Mouse (Mus musculus) liver, adult 2 months (tissue): ENCODE results near the gene Flnb. TPM values are rescaled to one million over a fixed set of nuclear protein-coding genes. Genes with fewer than 3 reads are reported as not detected.

ENCODE experiments used
- DNase-seq: peaks from one replicate; pipeline ENCODE4 v3.0.0-alpha.2; 2011; ENCODE audit warnings: low read depth, low spot score; ENCODE audit errors: extremely low read depth
- H3K27ac ChIP-seq: fragments of 200-500 bp; replicated peaks from 2 replicates; pipeline ENCODE4 v1.5.1; 2012; ENCODE audit warnings: low read depth, mild to moderate bottlenecking, control low read depth, inconsistent platforms, low read length; ENCODE audit not compliant: insufficient read depth
- H3K27me3 ChIP-seq: fragments of 200-500 bp; 2 replicates; pipeline ENCODE4 v1.6.1; 2012; ENCODE audit warnings: mild to moderate bottlenecking, moderate library complexity, low read length, inconsistent platforms; ENCODE audit not compliant: control insufficient read depth, insufficient read depth
- H3K36me3 ChIP-seq: fragments of 200-500 bp; 2 replicates; pipeline ENCODE4 v1.6.1; 2012; ENCODE audit warnings: low read length, inconsistent platforms; ENCODE audit not compliant: control insufficient read depth, insufficient read depth
- H3K4me1 ChIP-seq: fragments of 200-500 bp; 2 replicates; pipeline ENCODE4 v1.6.1; 2011; ENCODE audit warnings: low read length; ENCODE audit not compliant: control insufficient read depth, insufficient read depth
- H3K4me3 ChIP-seq: fragments of 200-500 bp; 2 replicates; pipeline ENCODE4 v1.5.1; 2011; ENCODE audit warnings: low read depth, mild to moderate bottlenecking, control low read depth, low read length, moderate library complexity; ENCODE audit not compliant: insufficient read depth
- H3K79me2 ChIP-seq: fragments of 200-500 bp; 2 replicates; pipeline ENCODE4 v1.6.1; 2012; ENCODE audit warnings: inconsistent platforms, mild to moderate bottlenecking, low read length, moderate library complexity; ENCODE audit not compliant: control insufficient read depth, insufficient read depth
- H3K9ac ChIP-seq: fragments of 200-500 bp; 2 replicates; pipeline ENCODE4 v1.6.1; 2012; ENCODE audit warnings: low read depth, mild to moderate bottlenecking, control low read depth, inconsistent platforms, low read length
- CTCF ChIP-seq: fragments of 200-500 bp; IDR thresholded peaks from 2 replicates; pipeline ENCODE4 v1.5.1; 2011; ENCODE audit warnings: low read depth, low read length, control low read depth
- POLR2A ChIP-seq: fragments of 200-500 bp; IDR thresholded peaks from 2 replicates; pipeline ENCODE4 v1.6.1; 2011; ENCODE audit warnings: low read length, control low read depth; ENCODE audit not compliant: insufficient read depth; ENCODE audit errors: extremely low read depth
- WGBS: fragments of 180-500 bp; shearing (Covaris S2); methylation state at CpG from one replicate; pipeline ENCODE4 v1.1.7; 2018; 5-methylcytosine and 5-hydroxymethylcytosine counted together
- polyA plus RNA-seq: library from polyadenylated mRNA; depleted of rRNA; stranded (reverse); fragments of >200 nt; gene quantifications from 2 replicates; pipeline ENCODE4 v1.2.3, GENCODE M21; 2012
- total RNA-seq: library from RNA; depleted of rRNA; stranded (reverse); fragments of >200 nt; gene quantifications from 2 replicates; pipeline ENCODE4 v1.2.3, GENCODE M21; 2014

Flnb gene
- total and polyA plus RNA-seq, 2 experiments, result 15.9 to 27.8 TPM

DNA sequence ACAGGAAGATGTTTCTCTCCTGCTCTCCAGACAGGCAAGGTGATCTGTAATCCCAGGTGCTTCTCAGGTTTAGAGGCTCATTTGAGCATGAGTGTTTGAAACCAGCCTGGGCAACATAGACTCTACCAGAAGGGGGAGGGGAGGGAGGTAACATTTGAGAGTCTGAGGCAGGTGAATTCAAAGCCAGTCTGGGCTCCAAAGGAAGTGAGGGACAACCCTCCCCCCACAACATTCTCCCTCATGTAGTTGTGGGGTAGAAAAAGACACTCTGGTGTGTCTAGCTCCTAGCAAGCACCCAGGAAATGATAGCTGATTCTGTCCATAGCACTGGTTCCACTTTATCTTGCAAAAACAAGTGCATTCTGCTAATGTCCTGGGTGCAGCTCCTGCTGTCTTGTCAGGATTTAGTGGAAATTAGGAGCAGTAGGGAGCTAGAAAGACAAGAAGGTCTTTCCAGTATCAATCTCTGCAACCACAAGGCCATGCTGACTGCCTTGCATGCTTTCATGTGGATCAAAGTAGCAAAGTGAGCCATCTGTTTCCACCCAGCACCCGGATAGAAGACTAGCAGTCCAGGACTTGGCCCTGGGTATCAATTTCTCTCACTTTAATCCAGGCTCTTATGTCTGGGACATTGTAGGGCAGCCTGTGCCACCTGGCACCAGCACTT, 14.1 kb downstream of the Flnb start:
- H3K9ac ChIP-seq, result no peak overlapping the region

DNA sequence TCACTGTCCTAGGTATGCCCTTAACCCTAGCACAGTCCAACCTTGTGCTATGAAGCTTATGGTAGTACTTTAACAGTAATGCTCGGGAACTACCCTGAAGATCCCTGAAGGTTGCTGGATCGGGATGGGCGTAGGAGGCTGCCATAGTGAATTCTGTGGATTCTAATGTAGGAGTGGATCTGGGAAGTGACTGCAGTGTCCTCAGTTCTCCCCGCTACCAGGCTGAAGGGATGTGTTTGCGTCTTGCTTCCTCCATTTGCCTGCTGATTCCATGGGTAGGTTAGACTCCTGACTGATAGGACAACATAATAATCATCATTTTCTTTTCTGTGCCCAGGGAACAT, 14.7 kb downstream of the Flnb start:
- 95% methylated on average over 5 of the region's 5 CpGs for WGBS
- H3K79me2 ChIP-seq, result peaks cover 62% of the 10 kb centered on the region
- TF ChIP-seq CTCF, result no peak
- TF ChIP-seq POLR2A, result no peak
- no peaks in the 10 kb centered on the region for H3K36me3 ChIP-seq
- H3K4me1 ChIP-seq, result peaks cover 40% of the 10 kb centered on the region
- no peak for DNase-seq
- no peak overlapping the region; the same call in 1 of the 2 replicates for H3K27ac ChIP-seq
- no peaks in the 10 kb centered on the region for H3K27me3 ChIP-seq
- no peak overlapping the region for H3K4me3 ChIP-seq
- H3K9ac ChIP-seq, result no peak overlapping the region

More for the DNA sequence above, 14.1 kb downstream of the Flnb start:
- no peak for DNase-seq
- WGBS, result 10% methylated on average over 1 of the region's 1 CpGs
- TF ChIP-seq POLR2A, result no peak
- no peak for TF ChIP-seq CTCF
- Histone ChIP-seq H3K27me3 (no peaks in the 10 kb centered on the region), H3K79me2 (peaks cover 65% of the 10 kb centered on the region), H3K36me3 (no peaks in the 10 kb centered on the region), H3K4me3 (no peak overlapping the region), H3K27ac (peak overlapping the region; percentile 23), H3K4me1 (peaks cover 42% of the 10 kb centered on the region)

DNA sequence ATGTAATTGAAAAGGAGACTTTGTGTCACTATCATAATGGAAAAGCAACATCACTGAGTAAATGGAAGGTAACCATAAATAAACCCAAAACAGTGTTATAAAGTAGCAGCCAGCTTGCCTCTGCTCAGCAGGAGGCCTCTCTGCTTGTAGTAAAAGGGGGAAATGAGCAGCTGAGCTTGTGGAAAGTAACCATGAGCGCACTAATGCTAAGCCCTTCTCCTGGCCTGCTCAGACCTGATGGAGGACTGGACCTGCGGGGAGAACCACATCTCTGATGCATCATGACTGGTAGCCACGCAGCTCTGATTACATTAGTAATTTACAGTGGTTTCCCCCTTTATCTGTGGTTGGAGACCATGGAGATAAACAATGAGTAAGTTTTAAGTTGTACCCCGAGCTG, 15.7 kb downstream of the Flnb start:
- TF ChIP-seq POLR2A (no peak), CTCF (no peak)
- 88% methylated on average over 4 of the region's 4 CpGs for WGBS
- Histone ChIP-seq H3K27ac (no peak overlapping the region), H3K9ac (no peak overlapping the region), H3K27me3 (no peaks in the 10 kb centered on the region), H3K79me2 (peaks cover 53% of the 10 kb centered on the region), H3K4me1 (peaks cover 38% of the 10 kb centered on the region), H3K4me3 (no peak overlapping the region), H3K36me3 (no peaks in the 10 kb centered on the region)
- no peak for DNase-seq

DNA sequence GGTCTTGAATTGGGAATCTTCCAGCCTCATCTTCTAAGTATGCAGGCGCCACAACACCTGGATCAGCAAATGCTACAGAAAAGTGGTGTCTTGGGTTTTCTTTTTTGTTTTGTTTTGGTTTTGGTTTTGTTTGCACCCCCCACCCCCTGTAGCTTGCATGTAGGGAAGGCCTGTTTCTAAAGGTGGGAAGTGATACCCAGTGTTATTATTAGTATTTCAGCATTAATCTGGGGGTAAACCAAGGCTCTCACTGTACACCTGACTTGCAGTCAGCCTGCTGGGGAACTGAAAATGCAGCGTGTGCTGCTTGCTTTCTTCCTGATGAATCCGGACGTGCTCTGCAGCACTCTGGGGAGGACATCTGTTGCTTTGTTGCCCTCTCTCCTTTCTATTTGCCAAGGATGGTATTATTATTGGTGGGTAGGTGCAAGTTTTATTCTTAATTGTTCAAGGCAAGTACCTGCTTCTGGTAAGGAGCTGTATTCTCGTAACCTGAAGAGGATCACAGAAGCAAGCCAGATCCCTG, 20.9 kb downstream of the Flnb start:
- no peak for TF ChIP-seq CTCF
- no peak for TF ChIP-seq POLR2A
- WGBS, result 89% methylated on average over 5 of the region's 5 CpGs
- peaks cover 30% of the 10 kb centered on the region; the same call in 1 of the 2 replicates for H3K79me2 ChIP-seq

DNA sequence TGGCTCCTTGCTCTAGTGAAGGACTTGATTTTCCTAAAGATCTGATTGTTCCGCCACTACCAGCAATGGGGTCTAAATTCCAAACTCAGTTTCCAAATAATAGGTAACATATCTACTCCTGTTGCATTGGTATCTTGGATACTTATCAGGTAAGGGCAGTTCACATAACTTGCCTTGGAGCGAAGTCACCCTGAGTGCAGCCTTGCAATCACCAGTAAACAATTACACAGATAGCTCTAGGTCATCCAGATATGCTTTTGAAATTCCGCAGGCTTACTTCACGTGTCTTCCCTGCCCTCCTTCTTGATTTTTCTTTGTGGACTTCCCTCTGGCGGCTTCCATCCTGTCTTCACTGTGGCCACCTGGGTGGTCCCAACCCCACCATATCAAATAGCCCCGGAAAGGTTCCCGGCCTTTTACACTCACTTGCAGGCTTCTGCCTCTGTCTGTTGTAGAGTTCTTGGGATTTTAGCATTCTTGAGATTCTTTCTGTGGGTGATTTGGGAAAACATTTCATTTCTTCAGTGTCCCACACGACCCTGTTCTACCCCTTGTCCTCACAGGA, 22.3 kb downstream of the Flnb start:
- Histone ChIP-seq H3K4me3 (no peak overlapping the region), H3K9ac (peak overlapping the region; percentile 56), H3K4me1 (peaks cover 38% of the 10 kb centered on the region), H3K27ac (peak overlapping the region; percentile 96), H3K79me2 (peaks cover 35% of the 10 kb centered on the region; the same call in 1 of the 2 replicates), H3K27me3 (no peaks in the 10 kb centered on the region), H3K36me3 (no peaks in the 10 kb centered on the region)
- TF ChIP-seq POLR2A (no peak), CTCF (no peak)
- peak; percentile 95 for DNase-seq
- 29% methylated on average over 8 of the region's 8 CpGs for WGBS

More for the DNA sequence above, 20.9 kb downstream of the Flnb start:
- no peak for DNase-seq
- Histone ChIP-seq H3K4me1 (peaks cover 42% of the 10 kb centered on the region), H3K27ac (peak overlapping the region; percentile 17), H3K27me3 (no peaks in the 10 kb centered on the region), H3K4me3 (no peak overlapping the region), H3K36me3 (no peaks in the 10 kb centered on the region), H3K9ac (no peak overlapping the region)
